Mouse (Mus musculus): ENCODE data around the gene Nktr. TPM values are rescaled to one million over a fixed set of nuclear protein-coding genes. Genes with fewer than 3 reads are reported as not detected.
A peak's percentile ranks its signal among the peaks of the same experiment; 100 is the strongest.

Gene Nktr
- polyA plus RNA-seq, 1 experiment from 2014 or later = 64.6 TPM

GRCm38 (mm10) chr9:121778066-121778624, 59.2 kb downstream of the Nktr start:
- 16% methylated on average over 54 of the region's 54 CpGs for WGBS (ENCODE audit: insufficient replicate concordance)
- ATAC-seq (replicated peaks; ENCODE audit: insufficient number of reproducible peaks, low FRiP score, low TSS enrichment) = no peak

GRCm38 (mm10) chr9:121784801-121785200, 65.8 kb downstream of the Nktr start:
- 78% methylated on average over 12 of the region's 12 CpGs for WGBS (ENCODE audit: insufficient replicate concordance)

More at GRCm38 (mm10) chr9:121778066-121778624, 59.2 kb downstream of the Nktr start:
- H3K27me3 ChIP-seq (ENCODE audit: control insufficient read depth, insufficient read depth, low read length) = peaks cover 51% of the 10 kb centered on the region
- peak overlapping the region; percentile 32 for H3K4me3 ChIP-seq (ENCODE audit: low read depth, low read length)
- peaks cover 12% of the 10 kb centered on the region for H3K4me1 ChIP-seq (ENCODE audit: control insufficient read depth, insufficient read depth, low read length)
- no peak overlapping the region for H3K9ac ChIP-seq (ENCODE audit: low read depth, low read length)
- H3K27ac ChIP-seq (ENCODE audit: low read depth, low read length) = no peak overlapping the region
- H3K36me3 ChIP-seq (ENCODE audit: control insufficient read depth, insufficient read depth, low read length) = no peaks in the 10 kb centered on the region
- peak overlapping the region; percentile 66 for H3K4me2 ChIP-seq
- H3K9me3 ChIP-seq (replicated peaks; ENCODE audit: control insufficient read depth, low read length) = no peaks in the 10 kb centered on the region

GRCm38 (mm10) chr9:121785261-121785660, 66.3 kb downstream of the Nktr start:
- H3K4me3 ChIP-seq (ENCODE audit: low read depth, low read length) = no peak overlapping the region
- no peak overlapping the region for H3K4me2 ChIP-seq
- ATAC-seq (replicated peaks; ENCODE audit: insufficient number of reproducible peaks, low FRiP score, low TSS enrichment) = no peak
- no peak overlapping the region for H3K27ac ChIP-seq (ENCODE audit: low read depth, low read length)
- H3K36me3 ChIP-seq (ENCODE audit: control insufficient read depth, insufficient read depth, low read length) = no peaks in the 10 kb centered on the region
- H3K4me1 ChIP-seq (ENCODE audit: control insufficient read depth, insufficient read depth, low read length) = no peaks in the 10 kb centered on the region
- WGBS (ENCODE audit: insufficient replicate concordance) = 76% methylated on average over 8 of the region's 8 CpGs
- H3K9me3 ChIP-seq (replicated peaks; ENCODE audit: control insufficient read depth, low read length) = no peaks in the 10 kb centered on the region
- peaks cover 21% of the 10 kb centered on the region for H3K27me3 ChIP-seq (ENCODE audit: control insufficient read depth, insufficient read depth, low read length)
- H3K9ac ChIP-seq (ENCODE audit: low read depth, low read length) = no peak overlapping the region

More at GRCm38 (mm10) chr9:121784801-121785200, 65.8 kb downstream of the Nktr start:
- Histone ChIP-seq H3K4me2 (no peak overlapping the region), H3K36me3 (ENCODE audit: control insufficient read depth, insufficient read depth, low read length) (no peaks in the 10 kb centered on the region), H3K9ac (ENCODE audit: low read depth, low read length) (no peak overlapping the region), H3K4me1 (ENCODE audit: control insufficient read depth, insufficient read depth, low read length) (no peaks in the 10 kb centered on the region), H3K27me3 (ENCODE audit: control insufficient read depth, insufficient read depth, low read length) (peaks cover 26% of the 10 kb centered on the region), H3K27ac (ENCODE audit: low read depth, low read length) (no peak overlapping the region), H3K9me3 (replicated peaks; ENCODE audit: control insufficient read depth, low read length) (no peaks in the 10 kb centered on the region), H3K4me3 (ENCODE audit: low read depth, low read length) (no peak overlapping the region)
- ATAC-seq (replicated peaks; ENCODE audit: insufficient number of reproducible peaks, low FRiP score, low TSS enrichment) = no peak

GRCm38 (mm10) chr9:121786359-121786758, 67.4 kb downstream of the Nktr start:
- Histone ChIP-seq H3K4me2 (no peak overlapping the region), H3K9me3 (replicated peaks; ENCODE audit: control insufficient read depth, low read length) (no peaks in the 10 kb centered on the region), H3K36me3 (ENCODE audit: control insufficient read depth, insufficient read depth, low read length) (no peaks in the 10 kb centered on the region), H3K4me3 (ENCODE audit: low read depth, low read length) (no peak overlapping the region), H3K27me3 (ENCODE audit: control insufficient read depth, insufficient read depth, low read length) (peaks cover 21% of the 10 kb centered on the region), H3K27ac (ENCODE audit: low read depth, low read length) (no peak overlapping the region), H3K9ac (ENCODE audit: low read depth, low read length) (no peak overlapping the region), H3K4me1 (ENCODE audit: control insufficient read depth, insufficient read depth, low read length) (0 out of 2 replicates have a peak, but pooled peaks cover 4% of the 10 kb centered on the region)
- no peak for ATAC-seq (replicated peaks; ENCODE audit: insufficient number of reproducible peaks, low FRiP score, low TSS enrichment)
- WGBS (ENCODE audit: insufficient replicate concordance) = 56% methylated on average over 2 of the region's 2 CpGs

- no peak for ATAC-seq (replicated peaks; ENCODE audit: insufficient number of reproducible peaks, low FRiP score, low TSS enrichment)
- 14% methylated on average over 5 of the region's 5 CpGs for WGBS (ENCODE audit: insufficient replicate concordance)
- Histone ChIP-seq H3K36me3 (ENCODE audit: control insufficient read depth, insufficient read depth, low read length) (no peaks in the 10 kb centered on the region), H3K4me1 (ENCODE audit: control insufficient read depth, insufficient read depth, low read length) (peaks cover 18% of the 10 kb centered on the region; the same call in 1 of the 2 replicates), H3K4me3 (ENCODE audit: low read depth, low read length) (no peak overlapping the region), H3K9me3 (replicated peaks; ENCODE audit: control insufficient read depth, low read length) (no peaks in the 10 kb centered on the region), H3K4me2 (peak overlapping the region; percentile 58), H3K27me3 (ENCODE audit: control insufficient read depth, insufficient read depth, low read length) (0 out of 2 replicates have a peak, but pooled peaks cover 6% of the 10 kb centered on the region), H3K9ac (ENCODE audit: low read depth, low read length) (no peak overlapping the region), H3K27ac (ENCODE audit: low read depth, low read length) (no peak overlapping the region)
Measured at GRCm38 (mm10) chr9:121791206-121791605, 72.2 kb downstream of the Nktr start.

- H3K9ac ChIP-seq (ENCODE audit: low read depth, low read length) = no peak within 1 kb of the TSS
- peak within 1 kb of the TSS; percentile 58 for H3K4me2 ChIP-seq
- peak within 1 kb of the TSS; percentile 17; the same call in 1 of the 2 replicates for H3K4me3 ChIP-seq (ENCODE audit: low read depth, low read length)
- H3K27me3 ChIP-seq (ENCODE audit: control insufficient read depth, insufficient read depth, low read length) = 0 out of 2 replicates have a peak, but pooled peaks cover 7% of the 10 kb centered on the region
- H3K36me3 ChIP-seq (ENCODE audit: control insufficient read depth, insufficient read depth, low read length) = no peaks in the 10 kb centered on the region
- 0 out of 2 replicates have a peak, but pooled peaks have one; percentile 14 for ATAC-seq (replicated peaks; ENCODE audit: insufficient number of reproducible peaks, low FRiP score, low TSS enrichment)
- H3K9me3 ChIP-seq (replicated peaks; ENCODE audit: control insufficient read depth, low read length) = no peaks in the 10 kb centered on the region
- WGBS (ENCODE audit: insufficient replicate concordance) = 50% methylated on average over 24 of the region's 24 CpGs
- H3K27ac ChIP-seq (ENCODE audit: low read depth, low read length) = 0 out of 2 replicates have a peak within 1 kb of the TSS, but pooled peaks have one; percentile 47
- H3K4me1 ChIP-seq (ENCODE audit: control insufficient read depth, insufficient read depth, low read length) = peaks cover 18% of the 10 kb centered on the region; the same call in 1 of the 2 replicates
Measured at GRCm38 (mm10) chr9:121791757-121792521, 73.0 kb downstream of the Nktr start, which contains the start of gene Hhatl. Gene Hhatl, minus strand, starts transcription at chr9:121792507.

- H3K4me1 ChIP-seq (ENCODE audit: control insufficient read depth, insufficient read depth, low read length) = peaks cover 18% of the 10 kb centered on the region; the same call in 1 of the 2 replicates
- WGBS (ENCODE audit: insufficient replicate concordance) = 52% methylated on average over 1 of the region's 1 CpGs
- no peak for ATAC-seq (replicated peaks; ENCODE audit: insufficient number of reproducible peaks, low FRiP score, low TSS enrichment)
- no peak overlapping the region for H3K9ac ChIP-seq (ENCODE audit: low read depth, low read length)
- peaks cover 12% of the 10 kb centered on the region for H3K27me3 ChIP-seq (ENCODE audit: control insufficient read depth, insufficient read depth, low read length)
- H3K36me3 ChIP-seq (ENCODE audit: control insufficient read depth, insufficient read depth, low read length) = no peaks in the 10 kb centered on the region
- no peak overlapping the region for H3K27ac ChIP-seq (ENCODE audit: low read depth, low read length)
- H3K9me3 ChIP-seq (replicated peaks; ENCODE audit: control insufficient read depth, low read length) = no peaks in the 10 kb centered on the region
- no peak overlapping the region for H3K4me3 ChIP-seq (ENCODE audit: low read depth, low read length)
- H3K4me2 ChIP-seq = no peak overlapping the region
Measured at GRCm38 (mm10) chr9:121794972-121795539, 76.1 kb downstream of the Nktr start.

- Histone ChIP-seq H3K27ac (ENCODE audit: low read depth, low read length) (no peak overlapping the region), H3K4me2 (no peak overlapping the region), H3K27me3 (ENCODE audit: control insufficient read depth, insufficient read depth, low read length) (peaks cover 15% of the 10 kb centered on the region), H3K36me3 (ENCODE audit: control insufficient read depth, insufficient read depth, low read length) (no peaks in the 10 kb centered on the region), H3K4me3 (ENCODE audit: low read depth, low read length) (no peak overlapping the region), H3K9me3 (replicated peaks; ENCODE audit: control insufficient read depth, low read length) (no peaks in the 10 kb centered on the region), H3K9ac (ENCODE audit: low read depth, low read length) (no peak overlapping the region), H3K4me1 (ENCODE audit: control insufficient read depth, insufficient read depth, low read length) (peaks cover 2% of the 10 kb centered on the region)
- 18% methylated on average over 12 of the region's 12 CpGs for WGBS (ENCODE audit: insufficient replicate concordance)
- ATAC-seq (replicated peaks; ENCODE audit: insufficient number of reproducible peaks, low FRiP score, low TSS enrichment) = no peak
Measured at GRCm38 (mm10) chr9:121797722-121798121, 78.8 kb downstream of the Nktr start.

Measured in heart, embryonic 11.5 days (tissue).